Mouse (Mus musculus) small intestine, adult 2 months (tissue): ENCODE data around the gene Mrpl11. TPM values are rescaled to one million over a fixed set of nuclear protein-coding genes. Genes with fewer than 3 reads are reported as not detected.
A peak's percentile ranks its signal among the peaks of the same experiment; 100 is the strongest.

Source experiments
- H3K27ac ChIP-seq: fragments of 200-500 bp; 2 replicates; pipeline ENCODE4 v1.5.1; 2012; ENCODE audit warnings: low read depth, low read length, control low read depth, inconsistent platforms; ENCODE audit not compliant: insufficient read depth
- H3K27me3 ChIP-seq: fragments of 200-500 bp; 2 replicates; pipeline ENCODE4 v1.6.1; 2012; ENCODE audit warnings: mild to moderate bottlenecking, moderate library complexity, low read length, inconsistent platforms; ENCODE audit not compliant: control insufficient read depth, insufficient read depth
- H3K36me3 ChIP-seq: fragments of 200-500 bp; 2 replicates; pipeline ENCODE4 v1.6.1; 2012; ENCODE audit warnings: mild to moderate bottlenecking, low read length, control low read depth, inconsistent platforms; ENCODE audit not compliant: control insufficient read depth, insufficient read depth
- H3K4me1 ChIP-seq: fragments of 200-500 bp; 2 replicates; pipeline ENCODE4 v1.6.1; 2012; ENCODE audit warnings: low read length, inconsistent platforms, mixed read lengths; ENCODE audit not compliant: control insufficient read depth, insufficient read depth, insufficient read length
- H3K4me3 ChIP-seq: fragments of 200-500 bp; 2 replicates; pipeline ENCODE4 v1.5.1; 2012; ENCODE audit warnings: low read depth, mild to moderate bottlenecking, control low read depth, inconsistent platforms, low read length, moderate library complexity
- CTCF ChIP-seq: fragments of 200-500 bp; IDR thresholded peaks from 2 replicates; pipeline ENCODE4 v1.5.1; 2012; ENCODE audit warnings: low read depth, mild to moderate bottlenecking, control low read depth, inconsistent platforms, low read length, moderate library complexity, mixed read lengths; ENCODE audit not compliant: insufficient replicate concordance, insufficient read length; ENCODE audit errors: extremely low read depth
- POLR2A ChIP-seq: fragments of 200-500 bp; IDR thresholded peaks from 2 replicates; pipeline ENCODE4 v1.6.1; 2012; ENCODE audit warnings: low read depth, mild to moderate bottlenecking, control low read depth, inconsistent platforms, low read length, moderate library complexity
- WGBS: fragments of 180-500 bp; shearing (Covaris S2); methylation state at CpG from one replicate; pipeline ENCODE4 v1.1.7; 2018; 5-methylcytosine and 5-hydroxymethylcytosine counted together
- polyA plus RNA-seq: library from polyadenylated mRNA; depleted of rRNA; stranded (reverse); fragments of >200 nt; gene quantifications from 2 replicates; pipeline ENCODE4 v1.2.3, GENCODE M21; 2012; rRNA removed

The Mrpl11 gene
- polyA plus RNA-seq, 1 experiment, result 9.3 TPM

GRCm38 (mm10) chr19:5014961-5015398 lies 53.0 kb downstream of the Mrpl11 start:
- no peak for TF ChIP-seq POLR2A
- peak; percentile 45; the same call in 1 of the 2 replicates for TF ChIP-seq CTCF
- 8% methylated on average over 8 of the region's 8 CpGs for WGBS
- Histone ChIP-seq H3K27me3 (no peaks in the 10 kb centered on the region), H3K36me3 (no peaks in the 10 kb centered on the region), H3K4me3 (no peak overlapping the region), H3K4me1 (no peaks in the 10 kb centered on the region), H3K27ac (no peak overlapping the region)

GRCm38 (mm10) chr19:5016221-5016742 lies 54.3 kb downstream of the Mrpl11 start:
- 21% methylated on average over 10 of the region's 10 CpGs for WGBS
- no peaks in the 10 kb centered on the region for H3K4me1 ChIP-seq
- H3K27me3 ChIP-seq, result no peaks in the 10 kb centered on the region
- H3K27ac ChIP-seq, result no peak overlapping the region
- no peaks in the 10 kb centered on the region for H3K36me3 ChIP-seq
- no peak overlapping the region for H3K4me3 ChIP-seq
- TF ChIP-seq CTCF, result no peak
- no peak for TF ChIP-seq POLR2A

Other genes with a start within 250 kb of the Mrpl11 start
- 2.3 and 4.4 TPM in 2 replicates for gene Rbm4b, start 205.7 kb upstream of the Mrpl11 start, polyA plus RNA-seq
- 27.1 and 33.5 TPM in 2 replicates for gene Rbm4, start 168.2 kb upstream of the Mrpl11 start, polyA plus RNA-seq
- gene Gm21992, start 150.5 kb upstream of the Mrpl11 start, polyA plus RNA-seq, result 10.0 and 19.1 TPM in 2 replicates
- 38.2 and 65.3 TPM in 2 replicates for gene Rbm14, start 150.5 kb upstream of the Mrpl11 start, polyA plus RNA-seq
- 24.8 and 41.9 TPM in 2 replicates for gene Ccs, start 122.8 kb upstream of the Mrpl11 start, polyA plus RNA-seq
- 0.09 and 0.11 TPM in 2 replicates for gene Ccdc87, start 122.8 kb upstream of the Mrpl11 start, polyA plus RNA-seq
- 18.4 and 28.4 TPM in 2 replicates for gene Ctsf, start 107.0 kb upstream of the Mrpl11 start, polyA plus RNA-seq
- gene Actn3, start 84.2 kb upstream of the Mrpl11 start, polyA plus RNA-seq, result 0.32 and 0.58 TPM in 2 replicates
- gene Zdhhc24, start 83.5 kb upstream of the Mrpl11 start, polyA plus RNA-seq, result 13.4 and 22.3 TPM in 2 replicates
- gene Bbs1, start 55.5 kb upstream of the Mrpl11 start, polyA plus RNA-seq, result 1.1 and 1.7 TPM in 2 replicates
- 66.9 and 132 TPM in 2 replicates for gene Dpp3, start 33.9 kb upstream of the Mrpl11 start, polyA plus RNA-seq
- gene Peli3, start 19.0 kb upstream of the Mrpl11 start, polyA plus RNA-seq, result 1.4 and 1.6 TPM in 2 replicates
- 0.96 and 1.1 TPM in 2 replicates for gene Npas4, start 28.2 kb downstream of the Mrpl11 start, polyA plus RNA-seq
- gene Slc29a2, start 61.7 kb downstream of the Mrpl11 start, polyA plus RNA-seq, result 2.6 and 4.4 TPM in 2 replicates
- gene B4gat1, start 76.7 kb downstream of the Mrpl11 start, polyA plus RNA-seq, result 11.4 and 18.1 TPM in 2 replicates
- gene AC124502.3, start 76.7 kb downstream of the Mrpl11 start, polyA plus RNA-seq, result 0.99 and 1.2 TPM in 2 replicates
- 22.5 and 47.0 TPM in 2 replicates for gene Brms1, start 79.2 kb downstream of the Mrpl11 start, polyA plus RNA-seq
- 5.1 and 8.2 TPM in 2 replicates for gene Rin1, start 88.3 kb downstream of the Mrpl11 start, polyA plus RNA-seq
- gene Cd248, start 105.9 kb downstream of the Mrpl11 start, polyA plus RNA-seq, result 3.4 and 8.2 TPM in 2 replicates
- gene Tmem151a, start 123.4 kb downstream of the Mrpl11 start, polyA plus RNA-seq, result 3.5 and 8.1 TPM in 2 replicates
- 155 and 252 TPM in 2 replicates for gene Yif1a, start 126.4 kb downstream of the Mrpl11 start, polyA plus RNA-seq
- 1.3 and 1.5 TPM in 2 replicates for gene Cnih2, start 136.4 kb downstream of the Mrpl11 start, polyA plus RNA-seq
- gene Rab1b, start 144.9 kb downstream of the Mrpl11 start, polyA plus RNA-seq, result 139 and 243 TPM in 2 replicates
- 11.4 and 19.8 TPM in 2 replicates for gene Klc2, start 156.4 kb downstream of the Mrpl11 start, polyA plus RNA-seq